Mouse (Mus musculus) E14TG2a.4 (cell line): ENCODE measurements around the gene Gga3.

Experiments
- CTCF ChIP-seq: conservative IDR thresholded peaks from 2 replicates; pipeline ENCODE4 v1.5.1; 2014; ENCODE audit warnings: low read length
- POU5F1 ChIP-seq: IDR thresholded peaks from 2 replicates; pipeline ENCODE4 v1.6.1; 2014; ENCODE audit warnings: low read length, borderline replicate concordance

DNA sequence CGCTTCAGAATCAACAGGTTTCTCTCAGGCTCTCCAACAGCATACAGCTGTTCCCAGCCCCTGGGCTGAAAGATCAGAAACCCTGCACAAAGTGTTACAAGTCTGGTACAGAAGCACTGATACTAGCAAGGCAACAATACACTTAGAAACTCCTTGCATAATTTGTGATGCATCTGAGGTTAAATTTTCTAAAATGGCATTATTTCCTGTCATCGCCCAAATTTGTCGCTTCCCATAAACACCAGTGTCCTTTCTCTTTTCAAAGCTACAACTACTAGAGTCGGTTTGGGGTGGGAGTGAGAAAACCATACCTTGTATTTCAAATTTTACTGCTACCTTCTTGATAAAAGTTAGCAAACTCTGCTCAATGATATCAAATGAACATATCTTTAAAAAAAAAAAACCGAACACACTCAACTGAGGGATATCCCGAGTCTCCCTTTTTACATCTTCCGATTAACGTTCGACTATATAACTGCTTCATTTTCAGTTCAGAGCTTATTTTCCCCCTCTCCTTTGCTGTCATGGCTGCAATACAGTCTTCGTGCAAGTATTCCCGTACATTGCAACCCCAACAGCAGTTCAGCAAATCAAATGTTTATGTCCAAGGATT is 69.0 kb downstream of the Gga3 start:
- TF ChIP-seq CTCF (no peak), POU5F1 (no peak)
